Mouse (Mus musculus): ENCODE data around the gene Lsm10. TPM values are rescaled to one million over a fixed set of nuclear protein-coding genes. Genes with fewer than 3 reads are reported as not detected.
A peak's percentile ranks its signal among the peaks of the same experiment; 100 is the strongest.

Gene Lsm10
- 36.3 and 41.2 TPM in 2 replicates for polyA plus RNA-seq (2016; fragmentation: Nextera tagmentation; extraction: Ambion mirVana)

DNA sequence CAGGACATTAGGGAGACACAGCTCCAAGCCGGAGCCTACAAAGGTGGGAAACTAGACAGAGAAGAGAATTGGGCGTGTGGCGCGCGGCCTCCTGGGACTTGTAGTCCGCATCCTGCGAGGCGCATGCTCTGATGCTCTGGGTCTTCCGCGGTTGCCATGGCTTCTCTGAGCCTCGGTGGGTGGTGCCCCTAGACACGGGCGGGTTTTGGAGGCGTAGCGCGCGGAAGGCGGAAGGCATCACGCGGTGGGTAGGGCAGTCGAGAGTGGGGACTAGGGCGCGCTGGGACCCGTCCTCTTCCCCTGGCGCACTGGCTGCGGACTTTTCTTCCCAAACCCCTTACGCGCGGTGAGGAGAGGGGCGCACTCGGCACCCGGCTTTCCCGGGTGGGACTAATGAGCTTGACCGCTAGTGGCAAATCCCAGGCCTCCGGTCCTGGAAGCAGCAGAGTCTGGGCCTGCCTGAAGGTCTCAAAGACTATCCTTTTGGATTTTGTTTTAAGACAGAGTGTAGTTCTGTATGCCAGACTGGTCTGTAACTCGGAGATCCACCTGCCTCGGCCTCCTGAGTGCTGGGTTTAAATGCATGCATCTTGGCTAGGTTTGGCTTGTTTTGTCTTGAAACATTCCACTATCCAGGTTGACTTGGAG lies at the start of gene Lsm10:
TSS of gene Lsm10 (plus strand) at position 160 of the 648 bp plus-strand sequence.
- H3K4me1 ChIP-seq (replicated peaks) = peaks cover 28% of the 10 kb centered on the region
- H3K4me3 ChIP-seq = peak within 1 kb of the TSS; percentile 75
- H3K27me3 ChIP-seq (replicated peaks) = no peaks in the 10 kb centered on the region
- H3K9me3 ChIP-seq (replicated peaks) = no peaks in the 10 kb centered on the region
- ATAC-seq (ENCODE audit: insufficient number of reproducible peaks, low FRiP score) = peak; percentile 97
- WGBS = 3% methylated on average over 37 of the region's 37 CpGs
- peak within 1 kb of the TSS; percentile 77; the same call in 1 of the 2 replicates for H3K27ac ChIP-seq (ENCODE audit: poor library complexity, severe bottlenecking)
- peak within 1 kb of the TSS; percentile 69 for H3K4me2 ChIP-seq
- peak within 1 kb of the TSS; percentile 81 for H3K9ac ChIP-seq
- peaks cover 12% of the 10 kb centered on the region; the same call in 1 of the 2 replicates for H3K36me3 ChIP-seq

DNA sequence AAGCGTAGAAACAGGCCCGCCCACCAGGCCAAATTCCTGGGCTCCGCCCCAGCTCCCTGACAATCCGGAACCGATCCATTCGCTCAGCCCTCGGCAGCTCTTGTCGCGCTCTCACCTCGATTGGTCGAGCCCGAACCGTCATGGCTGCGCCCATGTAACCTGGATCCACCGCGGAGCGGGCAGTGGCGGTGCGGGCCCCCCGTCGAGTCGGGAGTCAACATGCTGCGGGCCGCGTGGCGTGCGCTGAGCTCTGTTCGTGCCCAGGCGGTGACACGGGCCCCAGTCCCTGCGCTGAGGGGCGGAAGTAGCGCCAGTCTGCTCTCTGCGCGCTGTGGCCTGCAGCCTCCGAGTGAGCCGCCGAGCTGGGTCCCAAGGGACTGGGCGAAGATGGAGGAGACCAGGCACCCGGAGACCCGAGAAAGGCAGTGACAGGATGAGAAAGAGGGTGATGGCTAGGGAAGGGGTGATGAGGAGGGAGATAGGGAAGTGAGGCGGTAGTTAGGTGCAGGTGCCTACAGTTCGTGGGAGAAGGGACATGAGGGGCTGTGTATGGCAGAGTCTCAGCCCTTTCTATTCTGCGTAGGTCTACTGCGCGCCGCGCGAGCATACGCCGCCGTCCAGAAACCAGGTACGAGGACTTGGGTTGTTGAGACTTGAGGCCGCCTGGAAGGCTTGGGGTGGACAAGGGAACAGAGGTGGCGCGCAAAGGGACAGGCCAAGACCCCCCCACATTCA lies 49.4 kb upstream of the Lsm10 start, which contains the start of gene Mrps15:
TSS of gene Mrps15 (plus strand) at position 75 of the 735 bp plus-strand sequence.
- H3K9me3 ChIP-seq (replicated peaks) = no peaks in the 10 kb centered on the region
- ATAC-seq (ENCODE audit: insufficient number of reproducible peaks, low FRiP score) = peak; percentile 91
- H3K9ac ChIP-seq = peak within 1 kb of the TSS; percentile 85
- peak within 1 kb of the TSS; percentile 75 for H3K4me3 ChIP-seq
- peaks cover 28% of the 10 kb centered on the region for H3K36me3 ChIP-seq
- H3K4me1 ChIP-seq (replicated peaks) = peaks cover 10% of the 10 kb centered on the region
- under 1% methylated on average over 56 of the region's 56 CpGs for WGBS
- H3K4me2 ChIP-seq = peak within 1 kb of the TSS; percentile 91
- no peaks in the 10 kb centered on the region for H3K27me3 ChIP-seq (replicated peaks)
- H3K27ac ChIP-seq (ENCODE audit: poor library complexity, severe bottlenecking) = peak within 1 kb of the TSS; percentile 31

DNA sequence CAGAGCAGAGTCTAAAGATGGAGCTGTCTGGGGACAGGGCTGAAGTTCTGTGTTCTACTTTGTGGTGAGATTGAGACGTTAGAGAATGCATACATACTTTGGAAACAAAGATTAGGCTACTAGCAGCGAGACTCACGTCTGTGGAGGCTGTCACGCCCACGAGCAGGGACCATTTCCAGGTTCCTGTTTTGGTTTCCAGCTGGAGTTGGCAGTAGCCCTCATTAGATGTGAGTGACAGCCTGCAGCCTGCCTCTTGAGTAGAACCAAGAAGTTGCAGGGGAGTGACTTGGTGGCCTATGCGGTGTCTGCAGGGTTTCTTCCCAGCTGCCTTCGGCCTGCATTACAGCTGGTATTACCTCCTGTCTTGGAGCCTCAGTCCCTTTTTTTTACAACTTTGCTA lies 44.8 kb upstream of the Lsm10 start:
- Histone ChIP-seq H3K36me3 (peaks cover 64% of the 10 kb centered on the region), H3K27me3 (replicated peaks) (no peaks in the 10 kb centered on the region), H3K27ac (ENCODE audit: poor library complexity, severe bottlenecking) (no peak overlapping the region), H3K4me2 (no peak overlapping the region), H3K4me3 (no peak overlapping the region), H3K9me3 (replicated peaks) (no peaks in the 10 kb centered on the region), H3K9ac (no peak overlapping the region), H3K4me1 (replicated peaks) (peaks cover 10% of the 10 kb centered on the region)
- ATAC-seq (ENCODE audit: insufficient number of reproducible peaks, low FRiP score) = no peak
- 76% methylated on average over 7 of the region's 7 CpGs for WGBS

DNA sequence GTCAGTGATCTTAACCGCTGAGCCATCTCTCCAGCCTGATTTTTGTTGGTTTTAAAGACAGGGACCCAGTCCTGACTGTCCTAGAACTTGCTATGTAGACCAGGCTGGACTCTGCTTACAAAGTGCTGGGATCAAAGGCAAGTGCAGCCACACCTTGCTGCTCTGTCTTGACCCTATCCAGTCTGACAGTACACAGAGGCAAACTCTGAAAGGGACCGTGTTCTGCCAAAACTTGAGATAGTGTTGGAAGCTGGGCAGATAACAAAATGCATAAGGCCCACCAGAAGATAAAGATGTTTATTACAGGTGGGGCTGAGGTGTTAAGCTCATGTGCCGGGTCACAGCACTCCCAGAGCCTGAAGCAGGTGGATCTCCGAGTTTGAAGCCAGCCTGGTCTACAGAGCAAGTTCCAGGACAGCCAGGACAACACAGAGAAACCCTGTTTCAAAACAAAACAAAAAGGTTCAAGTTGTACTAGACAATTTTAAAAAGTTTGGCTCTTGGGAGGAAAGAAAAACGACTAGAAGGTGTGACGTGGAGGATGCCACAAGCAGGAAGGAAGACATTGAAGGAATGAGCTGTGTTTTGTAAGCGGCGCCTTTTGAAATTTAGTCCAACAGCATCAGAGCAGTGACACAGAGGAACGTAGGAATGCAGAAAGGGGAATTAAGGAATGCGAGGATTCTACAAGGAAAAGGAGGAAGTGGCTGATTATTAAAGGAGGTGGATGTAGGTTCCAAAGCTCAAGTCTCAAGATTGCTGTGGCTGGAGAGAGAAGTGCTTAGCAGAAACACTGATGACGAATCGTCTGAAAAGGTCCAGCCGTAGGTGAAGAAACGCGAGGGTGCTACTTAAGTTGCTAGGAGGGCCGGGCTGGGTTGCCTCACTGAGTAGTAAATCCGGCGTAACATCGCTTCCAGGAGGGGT lies 39.0 kb upstream of the Lsm10 start:
- H3K4me3 ChIP-seq = peak overlapping the region; percentile 61
- peaks cover 17% of the 10 kb centered on the region for H3K4me1 ChIP-seq (replicated peaks)
- H3K9ac ChIP-seq = peak overlapping the region; percentile 64
- peak; percentile 23; the same call in 1 of the 2 replicates for ATAC-seq (ENCODE audit: insufficient number of reproducible peaks, low FRiP score)
- 10% methylated on average over 19 of the region's 19 CpGs for WGBS
- peaks cover 32% of the 10 kb centered on the region for H3K36me3 ChIP-seq
- H3K4me2 ChIP-seq = peak overlapping the region; percentile 92
- H3K27me3 ChIP-seq (replicated peaks) = no peaks in the 10 kb centered on the region
- no peak overlapping the region for H3K27ac ChIP-seq (ENCODE audit: poor library complexity, severe bottlenecking)
- H3K9me3 ChIP-seq (replicated peaks) = no peaks in the 10 kb centered on the region

DNA sequence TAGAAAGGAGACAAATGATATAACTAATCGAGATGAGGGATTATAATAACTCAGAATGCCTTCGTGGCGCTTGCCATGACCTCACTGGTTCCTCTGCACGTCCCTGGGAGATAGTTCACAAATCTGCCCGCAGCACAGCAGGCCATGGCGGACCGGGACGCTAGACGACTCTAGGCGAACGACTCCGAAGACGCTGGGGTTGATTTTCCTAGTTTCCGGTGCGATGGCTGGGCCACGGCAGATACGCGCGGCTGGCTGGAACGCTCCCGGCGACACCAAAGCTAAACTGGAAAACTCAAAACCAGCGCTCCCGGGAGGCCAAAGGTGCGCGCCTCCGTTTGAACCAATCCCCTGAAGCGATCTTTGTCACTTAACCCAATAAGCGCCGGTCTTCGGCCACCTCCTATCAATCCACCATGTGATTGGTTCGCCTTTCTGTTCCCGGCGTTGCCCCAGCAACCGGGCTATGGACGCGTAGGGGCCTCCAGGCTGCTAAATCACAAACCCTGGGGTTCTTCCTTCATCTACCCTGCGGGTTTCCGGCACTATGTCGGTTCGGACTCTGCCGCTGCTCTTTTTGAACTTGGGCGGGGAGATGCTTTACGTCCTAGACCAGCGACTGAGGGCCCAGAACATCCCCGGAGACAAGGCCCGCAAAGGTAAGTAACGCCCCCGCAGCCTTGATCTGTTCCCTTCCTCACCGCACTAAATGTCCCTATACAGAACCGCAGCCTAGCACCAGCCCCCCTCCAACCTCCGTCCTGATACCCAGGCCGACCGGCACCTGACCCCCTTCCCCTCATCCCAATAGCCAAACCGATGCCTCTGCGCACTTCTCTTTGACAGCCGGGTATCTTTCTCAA lies 38.1 kb upstream of the Lsm10 start, which contains the start of gene Oscp1:
TSS of gene Oscp1 (plus strand) at position 432 of the 863 bp plus-strand sequence.
- ATAC-seq (ENCODE audit: insufficient number of reproducible peaks, low FRiP score) = peak; percentile 96
- Histone ChIP-seq H3K27ac (ENCODE audit: poor library complexity, severe bottlenecking) (no peak within 1 kb of the TSS), H3K4me1 (replicated peaks) (peaks cover 17% of the 10 kb centered on the region), H3K27me3 (replicated peaks) (no peaks in the 10 kb centered on the region), H3K9ac (peak within 1 kb of the TSS; percentile 74), H3K4me2 (peak within 1 kb of the TSS; percentile 92), H3K36me3 (peaks cover 26% of the 10 kb centered on the region), H3K4me3 (peak within 1 kb of the TSS; percentile 61), H3K9me3 (replicated peaks) (no peaks in the 10 kb centered on the region)
- under 1% methylated on average over 57 of the region's 57 CpGs for WGBS

DNA sequence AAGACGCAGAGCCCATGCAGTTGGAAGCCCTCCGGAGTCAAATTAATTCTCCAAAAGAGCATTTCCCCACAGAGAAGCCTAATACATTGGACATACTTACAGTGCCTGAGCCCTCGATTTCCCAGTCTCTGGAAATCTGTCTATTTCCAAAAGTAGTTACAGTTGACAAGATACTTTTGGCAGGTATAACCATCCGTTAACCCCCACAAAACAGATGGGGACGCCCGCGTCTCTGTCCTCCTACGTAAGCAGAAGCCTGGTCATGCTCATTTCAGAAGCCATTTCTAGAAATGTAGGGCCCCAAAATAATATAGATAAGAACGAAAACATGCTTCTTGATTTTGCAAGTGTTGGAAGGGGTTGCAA lies 37.4 kb upstream of the Lsm10 start:
- 40% methylated on average over 9 of the region's 9 CpGs for WGBS

DNA sequence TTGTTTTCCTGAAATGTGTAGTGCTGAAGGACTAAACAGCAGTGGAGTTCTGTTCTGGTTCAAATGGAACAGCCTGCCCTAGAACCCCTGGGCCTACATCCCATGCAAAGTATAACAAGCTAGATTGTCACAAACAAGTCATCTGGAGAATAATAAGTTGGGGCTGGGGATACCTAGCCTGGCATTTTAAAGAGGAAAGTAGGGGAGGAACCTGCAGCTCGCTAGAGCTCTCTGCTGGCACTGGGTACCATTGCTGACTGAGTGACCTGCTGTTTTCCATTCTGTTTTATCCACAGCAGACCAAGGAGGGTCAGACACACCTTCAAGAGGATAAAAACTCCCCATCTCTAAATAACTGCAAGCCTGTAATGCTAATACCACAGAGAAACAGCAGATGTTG lies 33.6 kb upstream of the Lsm10 start:
- WGBS = 50% methylated on average over 1 of the region's 1 CpGs
- H3K9me3 ChIP-seq (replicated peaks) = no peaks in the 10 kb centered on the region
- no peak for ATAC-seq (ENCODE audit: insufficient number of reproducible peaks, low FRiP score)

More for the DNA sequence above, 37.4 kb upstream of the Lsm10 start:
- Histone ChIP-seq H3K9ac (peak overlapping the region; percentile 74), H3K4me3 (peak overlapping the region; percentile 61), H3K27me3 (replicated peaks) (no peaks in the 10 kb centered on the region), H3K36me3 (peaks cover 20% of the 10 kb centered on the region), H3K27ac (ENCODE audit: poor library complexity, severe bottlenecking) (no peak overlapping the region), H3K4me1 (replicated peaks) (peaks cover 17% of the 10 kb centered on the region), H3K9me3 (replicated peaks) (no peaks in the 10 kb centered on the region), H3K4me2 (peak overlapping the region; percentile 92)
- ATAC-seq (ENCODE audit: insufficient number of reproducible peaks, low FRiP score) = no peak

DNA sequence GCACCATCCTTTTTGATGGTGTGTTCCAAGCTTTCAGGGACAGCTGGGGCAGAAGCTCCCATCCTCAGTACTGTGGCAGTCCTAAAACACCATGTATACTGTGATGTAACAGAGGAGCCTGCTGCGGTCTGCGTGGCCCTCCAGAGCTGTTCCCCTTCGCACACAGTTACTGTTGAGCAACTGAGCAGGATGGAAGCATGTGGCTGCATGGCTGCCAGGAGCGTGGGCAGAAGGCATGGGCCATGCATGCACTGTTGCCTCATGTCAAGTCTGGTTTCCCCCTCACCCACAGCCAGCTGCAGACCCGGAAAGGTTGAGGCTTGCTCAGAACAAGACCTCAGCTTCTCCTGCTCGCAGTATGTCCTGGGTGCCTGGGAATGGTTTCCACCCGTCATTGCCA lies 31.2 kb upstream of the Lsm10 start:
- no peak for ATAC-seq (ENCODE audit: insufficient number of reproducible peaks, low FRiP score)
- Histone ChIP-seq H3K4me3 (no peak overlapping the region), H3K9me3 (replicated peaks) (no peaks in the 10 kb centered on the region), H3K4me2 (no peak overlapping the region), H3K4me1 (replicated peaks) (no peaks in the 10 kb centered on the region), H3K27me3 (replicated peaks) (no peaks in the 10 kb centered on the region), H3K9ac (no peak overlapping the region), H3K36me3 (no peaks in the 10 kb centered on the region), H3K27ac (ENCODE audit: poor library complexity, severe bottlenecking) (no peak overlapping the region)
- WGBS = 77% methylated on average over 7 of the region's 7 CpGs

More for the DNA sequence above, 33.6 kb upstream of the Lsm10 start:
- H3K36me3 ChIP-seq = no peaks in the 10 kb centered on the region
- H3K9ac ChIP-seq = no peak overlapping the region
- no peak overlapping the region for H3K4me3 ChIP-seq
- no peak overlapping the region for H3K27ac ChIP-seq (ENCODE audit: poor library complexity, severe bottlenecking)
- no peaks in the 10 kb centered on the region for H3K27me3 ChIP-seq (replicated peaks)
- H3K4me2 ChIP-seq = no peak overlapping the region
- H3K4me1 ChIP-seq (replicated peaks) = peaks cover 8% of the 10 kb centered on the region

DNA sequence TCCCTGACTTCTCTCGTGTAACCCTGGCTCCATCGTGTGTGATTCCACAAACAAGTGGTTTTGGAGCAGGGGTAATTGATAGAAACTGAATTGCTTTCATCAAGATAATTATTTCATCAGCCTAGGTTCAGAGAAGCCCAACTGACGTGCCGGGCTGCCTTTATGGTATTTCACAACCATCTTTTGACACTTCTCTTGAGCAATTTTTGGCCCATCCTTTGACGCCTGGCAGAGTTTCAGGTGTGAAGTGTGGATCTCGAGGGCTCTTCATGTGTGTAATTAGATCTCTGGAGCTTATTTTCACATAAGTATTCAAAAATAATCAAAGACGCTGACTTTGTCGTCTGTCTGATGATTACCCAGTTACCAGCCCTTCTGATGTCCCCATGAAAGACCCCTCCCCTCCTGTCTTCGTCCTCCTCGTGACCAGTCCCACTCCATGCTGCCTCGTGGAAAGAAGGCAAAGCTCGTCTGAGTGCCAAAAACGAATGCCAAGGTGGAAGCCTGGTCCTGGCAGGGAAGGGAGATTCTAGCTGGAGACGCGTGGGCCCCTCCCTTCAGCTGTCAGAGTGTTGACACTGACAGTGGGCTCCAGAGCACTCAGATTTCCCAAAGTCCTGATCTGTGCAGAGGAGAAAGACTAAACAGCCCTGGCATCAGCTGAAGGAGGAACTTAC lies 28.9 kb upstream of the Lsm10 start:
- 63% methylated on average over 15 of the region's 15 CpGs for WGBS

DNA sequence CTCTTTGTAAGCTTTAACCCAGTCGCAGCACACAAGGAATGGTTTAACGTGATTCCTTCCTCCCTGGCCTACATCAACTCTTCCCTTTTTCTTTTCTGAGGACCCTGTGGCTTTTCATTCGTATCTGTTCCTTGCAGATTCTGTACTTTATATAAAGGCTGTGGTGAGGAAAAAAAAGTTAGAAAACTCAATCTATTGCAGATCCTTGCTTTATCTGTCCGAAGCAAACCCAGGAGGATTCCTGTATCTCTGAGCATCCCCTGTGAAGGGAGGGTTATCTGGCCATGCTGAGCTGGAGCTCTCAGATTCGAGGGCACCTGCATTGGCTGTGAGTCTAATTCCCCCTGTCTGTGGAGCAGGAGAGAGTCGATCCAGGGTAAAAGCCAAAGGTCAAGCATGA lies 27.6 kb upstream of the Lsm10 start:
- Histone ChIP-seq H3K9me3 (replicated peaks) (no peaks in the 10 kb centered on the region), H3K9ac (no peak overlapping the region), H3K27ac (ENCODE audit: poor library complexity, severe bottlenecking) (no peak overlapping the region), H3K4me3 (no peak overlapping the region), H3K4me1 (replicated peaks) (no peaks in the 10 kb centered on the region), H3K36me3 (no peaks in the 10 kb centered on the region), H3K27me3 (replicated peaks) (no peaks in the 10 kb centered on the region), H3K4me2 (no peak overlapping the region)
- ATAC-seq (ENCODE audit: insufficient number of reproducible peaks, low FRiP score) = no peak
- WGBS = 72% methylated on average over 6 of the region's 6 CpGs

More for the DNA sequence above, 28.9 kb upstream of the Lsm10 start:
- Histone ChIP-seq H3K4me3 (no peak overlapping the region), H3K4me1 (replicated peaks) (no peaks in the 10 kb centered on the region), H3K9me3 (replicated peaks) (no peaks in the 10 kb centered on the region), H3K36me3 (no peaks in the 10 kb centered on the region), H3K4me2 (no peak overlapping the region), H3K27me3 (replicated peaks) (no peaks in the 10 kb centered on the region), H3K9ac (no peak overlapping the region), H3K27ac (ENCODE audit: poor library complexity, severe bottlenecking) (no peak overlapping the region)
- ATAC-seq (ENCODE audit: insufficient number of reproducible peaks, low FRiP score) = no peak
